In genomic region chr6:108230608-108231007, GRCm38 (mm10) we compare ENCODE assay signal across 14 mouse cellular contexts.
"Had no signal": no experiment of that assay in that cellular context is flagged by ENCODE, and none has a peak within 500 bp of the region (broad histone marks: within the 10 kb centered on the region; RNA-seq: fewer than 3 reads in every experiment).

No protein-coding gene starts in this region.

- H3K27me3 ChIP-seq: lung, embryonic 15.5 days; megakaryocyte, embryonic 14.5 days; midbrain, embryonic 13.5 days; midbrain, embryonic 15.5 days; neural tube, embryonic 12.5 days had no signal

- H3K36me3 ChIP-seq: lung, embryonic 15.5 days; midbrain, embryonic 13.5 days; midbrain, embryonic 15.5 days; neural tube, embryonic 12.5 days had no signal

- DNase-seq: liver, postnatal 0 days; lung, adult 2 months; lung, postnatal 14 days; lung, postnatal 36 days; right cerebral cortex, postnatal 14 days; thymus, adult 18-20 months; thymus, postnatal 14 days; thymus, postnatal 36 days had no signal

- ATAC-seq: liver, postnatal 0 days; lung, postnatal 0 days; midbrain, embryonic 13.5 days; midbrain, embryonic 15.5 days had no signal
